Mouse (Mus musculus) heart, embryonic 12.5 days (tissue): ENCODE measurements around the gene Hist1h2ab. TPM values are rescaled to one million over a fixed set of nuclear protein-coding genes. Genes with fewer than 3 reads are reported as not detected.
A peak's percentile ranks its signal among the peaks of the same experiment; 100 is the strongest.
"Not testable (repeated sequence)": the region's sequence is repeated elsewhere in the genome, so short reads cannot be mapped to it uniquely, and the experiment has no call there.

Experiments used
- ATAC-seq: fragments of 200-750 bp; cut with Nextera tagmentation; 2 replicates; pipeline ENCODE4 v1.8.0; 2017; ENCODE audit warnings: moderate TSS enrichment, moderate library complexity; ENCODE audit not compliant: insufficient number of reproducible peaks, low FRiP score
- H3K27ac ChIP-seq: fragments of 300-500 bp; sonication (generic); 2 replicates; pipeline ENCODE4 v1.5.1; 2016; ENCODE audit warnings: mild to moderate bottlenecking, moderate library complexity; ENCODE audit not compliant: poor library complexity, severe bottlenecking
- H3K27me3 ChIP-seq: fragments of 300-500 bp; sonication (generic); replicated peaks from 2 replicates; pipeline ENCODE4 v1.6.1; 2016; ENCODE audit warnings: mild to moderate bottlenecking, moderate library complexity
- H3K36me3 ChIP-seq: fragments of 300-500 bp; sonication (generic); 2 replicates; pipeline ENCODE4 v1.6.1; 2016; ENCODE audit warnings: mild to moderate bottlenecking, moderate library complexity
- H3K4me1 ChIP-seq: fragments of 300-500 bp; sonication (generic); replicated peaks from 2 replicates; pipeline ENCODE4 v1.6.1; 2016; ENCODE audit warnings: mild to moderate bottlenecking
- H3K4me2 ChIP-seq: fragments of 300-500 bp; sonication (generic); 2 replicates; pipeline ENCODE4 v1.6.1; 2016; ENCODE audit warnings: mild to moderate bottlenecking, moderate library complexity
- H3K4me3 ChIP-seq: fragments of 300-500 bp; sonication (generic); 2 replicates; pipeline ENCODE4 v1.5.1; 2016; ENCODE audit warnings: mild to moderate bottlenecking
- H3K9ac ChIP-seq: fragments of 300-500 bp; sonication (generic); 2 replicates; pipeline ENCODE4 v1.6.1; 2016; ENCODE audit warnings: mild to moderate bottlenecking, moderate library complexity
- H3K9me3 ChIP-seq: fragments of 300-500 bp; sonication (generic); replicated peaks from 2 replicates; pipeline ENCODE4 v1.6.1; 2016; ENCODE audit warnings: mild to moderate bottlenecking, moderate library complexity
- WGBS: fragments of 180-500 bp; shearing (Covaris S2); methylation state at CpG from one replicate; pipeline ENCODE4 v1.1.7; 2016; 5-methylcytosine and 5-hydroxymethylcytosine counted together
- polyA plus RNA-seq: library from polyadenylated mRNA; unstranded; fragments of >200 nt; fragmentation: Nextera tagmentation; extraction: Ambion mirVana; gene quantifications from 2 replicates; pipeline ENCODE4 v1.2.1, GENCODE M21; 2016

Hist1h2ab gene
- polyA plus RNA-seq, 1 experiment from 2014 or later: 16.7 TPM

GRCm38 (mm10) chr13:23746201-23747080 is 4.5 kb upstream of the Hist1h2ab start, which contains the start of gene Hist1h2bb:
Hist1h2bb (plus strand) TSS chr13:23746734.
- H3K36me3 ChIP-seq, H3K9me3 ChIP-seq, H3K27me3 ChIP-seq: not testable (repeated sequence)
- WGBS: under 1% methylated on average over 44 of the region's 58 CpGs
- Histone ChIP-seq H3K4me3 (peak within 1 kb of the TSS; percentile 52), H3K9ac (peak within 1 kb of the TSS; percentile 75), H3K4me2 (peak within 1 kb of the TSS; percentile 65), H3K27ac (peak within 1 kb of the TSS; percentile 100), H3K4me1 (peaks cover 16% of the 10 kb centered on the region)
- ATAC-seq: peak; percentile 90

DNA sequence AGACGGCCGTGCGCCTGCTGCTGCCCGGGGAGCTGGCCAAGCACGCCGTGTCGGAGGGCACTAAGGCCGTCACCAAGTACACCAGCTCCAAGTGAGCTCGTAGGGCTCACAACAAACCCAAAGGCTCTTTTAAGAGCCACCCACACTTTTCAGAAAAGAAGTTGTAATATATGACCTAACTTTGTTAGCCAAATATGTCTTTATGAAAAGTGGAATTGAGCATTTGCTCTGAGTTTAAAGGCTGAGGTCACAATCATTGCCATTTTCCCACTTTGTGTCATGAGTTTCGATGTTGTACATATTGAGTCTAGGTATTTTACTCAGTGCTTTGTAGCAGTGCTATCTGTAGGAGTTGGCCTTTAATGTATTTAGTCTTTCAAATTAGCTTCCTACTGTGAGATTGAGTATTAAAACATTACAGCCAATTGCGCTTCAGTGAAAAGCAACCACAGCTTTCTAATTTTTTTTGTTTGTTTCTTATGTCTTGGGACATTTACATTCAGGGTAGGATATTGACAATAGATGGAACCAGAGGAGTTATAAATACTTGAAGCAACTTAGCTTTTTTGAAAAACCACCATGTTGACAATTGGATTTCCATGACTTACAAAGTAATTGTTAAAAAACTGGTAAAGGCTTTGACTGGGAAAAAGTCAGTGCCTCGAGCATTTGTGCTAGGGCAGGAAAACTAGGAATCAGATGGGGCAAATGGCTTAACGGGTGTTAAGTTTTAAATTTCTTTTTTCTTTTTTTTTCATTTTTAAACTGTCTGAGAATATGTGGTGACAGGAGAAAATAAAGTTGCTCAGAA is 3.6 kb upstream of the Hist1h2ab start:
- peaks cover 11% of the 10 kb centered on the region for H3K4me1 ChIP-seq
- no peak for ATAC-seq
- H3K9ac ChIP-seq: peak overlapping the region; percentile 68
- no peaks in the 10 kb centered on the region for H3K9me3 ChIP-seq
- 5% methylated on average over 13 of the region's 13 CpGs for WGBS
- no peaks in the 10 kb centered on the region for H3K27me3 ChIP-seq
- peak overlapping the region; percentile 65 for H3K4me2 ChIP-seq
- peak overlapping the region; percentile 100 for H3K27ac ChIP-seq
- peak overlapping the region; percentile 39 for H3K4me3 ChIP-seq
- H3K36me3 ChIP-seq: no peaks in the 10 kb centered on the region

DNA sequence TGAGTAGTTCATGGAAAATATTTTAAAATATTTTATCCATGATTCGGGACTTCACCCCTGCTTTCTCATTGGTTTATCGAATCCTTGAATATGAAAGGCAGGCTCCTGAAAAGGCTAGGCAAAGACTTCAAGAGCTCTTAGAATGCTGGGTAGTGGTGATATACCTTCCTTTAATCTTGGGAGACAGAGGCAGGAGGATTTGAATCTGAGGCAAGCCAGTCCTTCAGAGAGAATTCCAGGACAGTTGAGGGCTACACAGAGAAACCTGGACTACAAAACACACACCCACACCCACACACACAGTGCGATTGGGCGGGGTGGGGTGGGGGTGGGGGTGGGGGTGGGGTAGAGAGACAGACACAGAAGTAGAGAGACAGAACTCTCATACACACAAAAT is 3.0 kb upstream of the Hist1h2ab start:
- H3K4me1 ChIP-seq: peaks cover 11% of the 10 kb centered on the region
- peak overlapping the region; percentile 100 for H3K27ac ChIP-seq
- H3K4me3 ChIP-seq: peak overlapping the region; percentile 5; the same call in 1 of the 2 replicates
- 0 out of 2 replicates have a peak overlapping the region, but pooled peaks have one; percentile 25 for H3K9ac ChIP-seq
- WGBS: 10% methylated on average over 4 of the region's 4 CpGs
- H3K27me3 ChIP-seq: no peaks in the 10 kb centered on the region
- H3K36me3 ChIP-seq: no peaks in the 10 kb centered on the region
- peak overlapping the region; percentile 46 for H3K4me2 ChIP-seq
- ATAC-seq: no peak
- H3K9me3 ChIP-seq: no peaks in the 10 kb centered on the region

- 86% methylated on average over 5 of the region's 5 CpGs for whole genome bisulfite sequencing
- ATAC-seq: no peak
Observed at GRCm38 (mm10) chr13:23749563-23750121, 1.3 kb upstream of the Hist1h2ab start.

GRCm38 (mm10) chr13:23751478-23751956 is 591 bp downstream of the Hist1h2ab start:
- Histone ChIP-seq H3K27me3 (no peaks in the 10 kb centered on the region), H3K27ac (peak overlapping the region; percentile 98), H3K4me3 (peak overlapping the region; percentile 53), H3K4me2 (peak overlapping the region; percentile 76), H3K4me1 (peaks cover 11% of the 10 kb centered on the region), H3K9me3 (no peaks in the 10 kb centered on the region), H3K9ac (peak overlapping the region; percentile 72; the same call in 1 of the 2 replicates), H3K36me3 (no peaks in the 10 kb centered on the region)
- ATAC-seq: no peak
- 3% methylated on average over 11 of the region's 11 CpGs for WGBS

More at GRCm38 (mm10) chr13:23749563-23750121, 1.3 kb upstream of the Hist1h2ab start:
- Histone ChIP-seq H3K4me1 (peaks cover 11% of the 10 kb centered on the region), H3K9ac (no peak overlapping the region), H3K9me3 (no peaks in the 10 kb centered on the region), H3K4me3 (no peak overlapping the region), H3K27me3 (no peaks in the 10 kb centered on the region), H3K27ac (peak overlapping the region; percentile 38), H3K4me2 (no peak overlapping the region), H3K36me3 (no peaks in the 10 kb centered on the region)

DNA sequence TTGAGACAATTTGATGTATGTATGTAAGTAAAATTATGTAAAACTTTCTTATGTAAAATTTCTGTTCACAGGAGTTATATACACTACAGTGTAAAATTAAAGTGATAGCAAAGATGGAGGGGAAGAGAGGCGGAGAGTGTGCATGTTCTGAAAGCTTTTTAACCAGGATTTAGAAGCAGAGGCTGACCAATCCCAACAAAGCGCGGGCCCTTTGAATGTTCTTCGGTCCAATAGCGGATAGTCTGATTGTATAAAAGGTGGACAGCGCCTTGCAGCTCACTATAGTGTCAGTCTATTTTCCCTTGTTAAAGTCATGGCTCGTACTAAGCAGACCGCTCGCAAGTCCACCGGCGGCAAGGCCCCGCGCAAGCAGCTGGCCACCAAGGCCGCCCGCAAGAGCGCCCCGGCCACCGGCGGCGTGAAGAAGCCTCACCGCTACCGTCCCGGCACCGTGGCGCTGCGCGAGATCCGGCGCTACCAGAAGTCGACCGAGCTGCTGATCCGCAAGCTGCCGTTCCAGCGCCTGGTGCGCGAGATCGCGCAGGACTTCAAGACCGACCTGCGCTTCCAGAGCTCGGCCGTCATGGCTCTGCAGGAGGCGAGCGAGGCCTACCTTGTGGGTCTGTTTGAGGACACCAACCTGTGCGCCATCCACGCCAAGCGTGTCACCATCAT is 1.3 kb downstream of the Hist1h2ab start, which contains the start of gene Hist1h3b:
Hist1h3b (plus strand) TSS at position 201 of the 675 bp plus-strand sequence.
- not testable (repeated sequence) for H3K4me1 ChIP-seq, H3K9me3 ChIP-seq, H3K27me3 ChIP-seq, H3K36me3 ChIP-seq
- WGBS: under 1% methylated on average over 22 of the region's 47 CpGs
- H3K4me2 ChIP-seq: peak within 1 kb of the TSS; percentile 76
- peak within 1 kb of the TSS; percentile 72 for H3K9ac ChIP-seq
- peak; percentile 86 for ATAC-seq
- peak within 1 kb of the TSS; percentile 98 for H3K27ac ChIP-seq
- peak within 1 kb of the TSS; percentile 53 for H3K4me3 ChIP-seq

- 7% methylated on average over 6 of the region's 6 CpGs for WGBS
- Histone ChIP-seq H3K4me3 (peak overlapping the region; percentile 45), H3K27me3 (no peaks in the 10 kb centered on the region), H3K4me2 (peak overlapping the region; percentile 67), H3K27ac (peak overlapping the region; percentile 71; the same call in 1 of the 2 replicates), H3K4me1 (peaks cover 12% of the 10 kb centered on the region), H3K36me3 (no peaks in the 10 kb centered on the region), H3K9me3 (no peaks in the 10 kb centered on the region), H3K9ac (peak overlapping the region; percentile 68)
- ATAC-seq: no peak
Observed at GRCm38 (mm10) chr13:23752742-23753172, 1.8 kb downstream of the Hist1h2ab start.

DNA sequence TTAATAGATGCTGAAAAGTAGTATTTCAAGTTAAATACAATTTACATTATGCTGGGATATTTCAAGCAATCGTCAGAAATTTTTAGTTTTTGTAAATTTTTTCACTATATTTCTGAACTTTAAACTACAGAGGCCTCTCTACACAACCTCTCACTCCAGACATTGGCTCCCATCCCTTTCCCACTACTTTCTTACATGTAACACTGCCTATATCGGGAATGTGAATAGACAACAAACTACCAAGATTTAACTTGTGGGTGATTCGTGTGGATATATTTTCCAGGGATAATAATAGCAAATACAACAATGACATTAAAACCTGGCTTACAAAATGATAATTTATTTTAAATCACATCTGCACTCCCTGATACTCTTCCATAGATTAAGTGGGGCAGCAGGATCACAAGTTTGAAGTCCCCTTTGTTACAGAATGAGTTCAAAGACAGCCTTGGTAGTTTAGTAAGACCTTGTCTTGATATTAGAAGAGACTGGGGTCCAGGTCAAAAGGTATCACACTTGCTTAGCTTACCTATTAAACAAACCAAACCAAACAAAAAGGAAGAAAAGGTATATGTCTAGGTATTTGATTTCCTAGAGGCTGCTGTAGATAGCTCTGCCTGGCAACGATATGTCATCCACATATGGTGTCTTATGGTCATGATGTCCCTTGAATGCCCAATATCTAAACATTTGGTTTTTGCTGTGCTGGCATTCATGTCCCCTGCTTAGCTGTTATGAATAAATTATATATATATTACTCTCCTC is 2.6 kb downstream of the Hist1h2ab start:
- Histone ChIP-seq H3K9me3 (no peaks in the 10 kb centered on the region), H3K4me1 (peaks cover 7% of the 10 kb centered on the region; the same call in 1 of the 2 replicates), H3K4me2 (no peak overlapping the region), H3K9ac (no peak overlapping the region), H3K4me3 (no peak overlapping the region), H3K36me3 (no peaks in the 10 kb centered on the region), H3K27me3 (no peaks in the 10 kb centered on the region), H3K27ac (no peak overlapping the region)
- ATAC-seq: no peak
- WGBS: 62% methylated on average over 4 of the region's 4 CpGs

GRCm38 (mm10) chr13:23755000-23755399 is 4.1 kb downstream of the Hist1h2ab start:
- Histone ChIP-seq H3K36me3 (no peaks in the 10 kb centered on the region), H3K4me1 (peaks cover 7% of the 10 kb centered on the region), H3K27me3 (no peaks in the 10 kb centered on the region), H3K4me2 (no peak overlapping the region), H3K4me3 (no peak overlapping the region), H3K9ac (no peak overlapping the region), H3K27ac (no peak overlapping the region), H3K9me3 (no peaks in the 10 kb centered on the region)
- ATAC-seq: no peak

GRCm38 (mm10) chr13:23756790-23757189 is 5.9 kb downstream of the Hist1h2ab start, which contains the start of gene Hist1h4b:
Hist1h4b (plus strand) TSS chr13:23757013.
- H3K9me3 ChIP-seq: no peaks in the 10 kb centered on the region
- no peaks in the 10 kb centered on the region for H3K36me3 ChIP-seq
- H3K9ac ChIP-seq: peak within 1 kb of the TSS; percentile 81
- H3K4me2 ChIP-seq: peak within 1 kb of the TSS; percentile 77
- WGBS: under 1% methylated on average over 13 of the region's 22 CpGs
- no peaks in the 10 kb centered on the region for H3K27me3 ChIP-seq
- peak within 1 kb of the TSS; percentile 93 for H3K27ac ChIP-seq
- H3K4me1 ChIP-seq: peaks cover 12% of the 10 kb centered on the region
- peak within 1 kb of the TSS; percentile 51 for H3K4me3 ChIP-seq
- peak; percentile 81 for ATAC-seq
